Mouse (Mus musculus): ENCODE measurements around the gene Rhox2g. TPM values are rescaled to one million over a fixed set of nuclear protein-coding genes. Genes with fewer than 3 reads are reported as not detected.

The Rhox2g gene
- polyA plus RNA-seq, 1 experiment from 2014 or later: not detected

Other genes starting within 250 kb of the Rhox2g start
- 0.36 TPM in 1 of 2 replicates, not detected in the other for gene Rhox2b, start 231.4 kb downstream of the Rhox2g start, polyA plus RNA-seq (2014; fragmentation: Nextera tagmentation; extraction: Ambion mirVana)
- gene Rhox4b, start 211.0 kb downstream of the Rhox2g start, polyA plus RNA-seq (2014; fragmentation: Nextera tagmentation; extraction: Ambion mirVana): not detected in 2 replicates
- not detected in 2 replicates for gene Rhox2c, start 189.8 kb downstream of the Rhox2g start, polyA plus RNA-seq (2014; fragmentation: Nextera tagmentation; extraction: Ambion mirVana)
- gene Rhox3c, start 184.9 kb downstream of the Rhox2g start, polyA plus RNA-seq (2014; fragmentation: Nextera tagmentation; extraction: Ambion mirVana): not detected in 2 replicates
- gene Rhox4c, start 163.1 kb downstream of the Rhox2g start, polyA plus RNA-seq (2014; fragmentation: Nextera tagmentation; extraction: Ambion mirVana): not detected in 2 replicates
- not detected in 2 replicates for gene Rhox2d, start 150.0 kb downstream of the Rhox2g start, polyA plus RNA-seq (2014; fragmentation: Nextera tagmentation; extraction: Ambion mirVana)
- not detected in 2 replicates for gene Rhox4d, start 129.1 kb downstream of the Rhox2g start, polyA plus RNA-seq (2014; fragmentation: Nextera tagmentation; extraction: Ambion mirVana)
- not detected in 2 replicates for gene Rhox2e, start 113.0 kb downstream of the Rhox2g start, polyA plus RNA-seq (2014; fragmentation: Nextera tagmentation; extraction: Ambion mirVana)
- gene Rhox3e, start 101.5 kb downstream of the Rhox2g start, polyA plus RNA-seq (2014; fragmentation: Nextera tagmentation; extraction: Ambion mirVana): not detected in 2 replicates
- not detected in 2 replicates for gene Rhox4e, start 86.1 kb downstream of the Rhox2g start, polyA plus RNA-seq (2014; fragmentation: Nextera tagmentation; extraction: Ambion mirVana)
- not detected in 2 replicates for gene Rhox2f, start 72.1 kb downstream of the Rhox2g start, polyA plus RNA-seq (2014; fragmentation: Nextera tagmentation; extraction: Ambion mirVana)
- gene Rhox3f, start 62.5 kb downstream of the Rhox2g start, polyA plus RNA-seq (2014; fragmentation: Nextera tagmentation; extraction: Ambion mirVana): not detected in 2 replicates
- gene Rhox4f, start 35.8 kb downstream of the Rhox2g start, polyA plus RNA-seq (2014; fragmentation: Nextera tagmentation; extraction: Ambion mirVana): not detected in 2 replicates
- gene Rhox3g, start 14.9 kb downstream of the Rhox2g start, polyA plus RNA-seq (2014; fragmentation: Nextera tagmentation; extraction: Ambion mirVana): not detected in 2 replicates
- not detected in 2 replicates for gene Rhox4g, start 7.9 kb upstream of the Rhox2g start, polyA plus RNA-seq (2014; fragmentation: Nextera tagmentation; extraction: Ambion mirVana)
- gene Rhox3h, start 25.3 kb upstream of the Rhox2g start, polyA plus RNA-seq (2014; fragmentation: Nextera tagmentation; extraction: Ambion mirVana): not detected in 2 replicates
- gene Rhox2h, start 29.8 kb upstream of the Rhox2g start, polyA plus RNA-seq (2014; fragmentation: Nextera tagmentation; extraction: Ambion mirVana): not detected in 2 replicates
- 0.37 TPM in 1 of 2 replicates, not detected in the other for gene Rhox5, start 161.4 kb upstream of the Rhox2g start, polyA plus RNA-seq (2014; fragmentation: Nextera tagmentation; extraction: Ambion mirVana)
- gene Rhox6, start 183.4 kb upstream of the Rhox2g start, polyA plus RNA-seq (2014; fragmentation: Nextera tagmentation; extraction: Ambion mirVana): not detected in 2 replicates
- not detected in 2 replicates for gene Rhox7a, start 188.2 kb upstream of the Rhox2g start, polyA plus RNA-seq (2014; fragmentation: Nextera tagmentation; extraction: Ambion mirVana)
- gene Rhox8, start 235.5 kb upstream of the Rhox2g start, polyA plus RNA-seq (2014; fragmentation: Nextera tagmentation; extraction: Ambion mirVana): not detected in 2 replicates